Mouse (Mus musculus): ENCODE results near the gene Map4. TPM values are rescaled to one million over a fixed set of nuclear protein-coding genes. Genes with fewer than 3 reads are reported as not detected.
"Not testable (repeated sequence)": the region's sequence is repeated elsewhere in the genome, so short reads cannot be mapped to it uniquely, and the experiment has no call there.

Gene Map4
- total RNA-seq, 2 experiments from 2014 or later: 580 to 618 TPM

DNA sequence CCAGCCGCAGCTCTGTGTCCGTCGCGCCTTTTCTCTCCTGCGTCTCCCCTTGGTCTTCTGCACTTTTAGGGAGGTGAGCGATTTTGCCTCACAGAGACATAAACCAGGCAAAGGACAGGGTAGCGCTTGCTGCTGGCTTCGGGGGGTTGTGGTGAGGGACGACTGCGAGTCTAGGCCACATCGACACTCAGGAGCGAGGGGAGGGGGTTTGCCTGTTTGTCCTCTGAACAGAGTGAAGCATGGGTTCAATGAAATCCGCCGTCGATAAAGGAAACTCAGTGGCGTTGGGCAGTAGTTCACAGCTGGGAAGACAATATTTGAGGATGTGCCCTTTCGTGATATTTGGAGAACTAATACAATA is 186.5 kb downstream of the Map4 start, which contains the start of gene Dhx30:
Dhx30 (minus strand) TSS at position 52 of the 361 bp plus-strand sequence.
- no peak for DNase-seq (ENCODE audit: extremely low spot score in 1 of 2, low spot score in 1 of 2)

DNA sequence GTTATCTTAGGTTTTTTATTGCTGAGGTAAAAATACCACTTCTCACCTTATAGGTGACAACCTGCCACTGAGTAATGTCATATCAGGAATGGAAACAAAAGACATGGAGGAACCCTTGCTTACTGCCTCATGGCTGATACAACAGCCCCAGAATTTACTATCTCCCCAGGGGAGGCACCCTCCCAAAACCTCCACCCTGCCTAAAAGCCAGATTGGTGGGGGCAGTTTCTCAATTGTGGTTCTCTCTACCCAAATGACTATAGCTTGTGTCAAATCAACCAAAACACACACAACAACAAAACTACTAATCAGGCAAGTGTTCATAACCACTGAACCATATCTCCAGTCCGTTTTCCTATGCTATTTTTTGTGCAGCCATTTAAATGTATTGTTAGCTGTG is 187.0 kb downstream of the Map4 start:
- DNase-seq (ENCODE audit: extremely low spot score in 1 of 2, low spot score in 1 of 2): no peak

DNA sequence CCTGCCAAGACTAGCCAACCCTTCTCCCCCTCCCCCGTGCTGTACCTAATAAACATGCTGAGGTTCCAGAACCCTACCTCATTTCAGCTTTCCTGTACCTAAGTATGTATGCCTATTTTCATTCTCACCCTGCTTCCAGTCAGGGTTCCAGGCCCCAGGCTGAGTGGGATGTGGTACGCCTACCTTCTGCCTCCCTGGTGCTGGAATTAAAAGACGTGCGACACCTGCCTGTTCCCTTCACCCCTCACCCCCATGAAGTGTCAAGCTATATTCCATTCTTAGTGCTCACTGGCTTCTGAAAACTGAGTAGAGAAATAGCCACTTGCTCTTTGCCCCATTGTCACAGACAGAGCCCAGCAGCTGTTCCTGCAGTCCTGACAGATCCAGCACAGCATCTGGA is 190.2 kb downstream of the Map4 start:
- no peak for DNase-seq (ENCODE audit: extremely low spot score in 1 of 2, low spot score in 1 of 2)

DNA sequence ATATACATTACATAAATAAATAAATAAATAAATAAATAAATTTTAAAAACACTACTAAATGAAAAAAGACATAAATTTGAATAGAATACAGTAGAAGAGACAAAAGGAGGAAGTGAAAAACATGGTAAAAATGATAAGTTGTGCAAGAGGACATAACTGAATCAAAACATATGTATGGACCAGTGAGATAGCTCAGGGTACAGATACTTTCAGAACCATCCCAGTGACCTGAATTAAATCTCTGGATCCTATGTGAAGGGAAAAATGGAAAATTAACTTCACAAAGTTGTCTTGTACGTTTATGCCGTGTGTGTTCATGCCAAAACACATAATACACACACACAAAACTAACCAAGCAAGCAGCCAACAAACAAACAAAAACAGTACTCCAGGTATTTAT is 192.1 kb downstream of the Map4 start:
- no peak for DNase-seq (ENCODE audit: extremely low spot score in 1 of 2, low spot score in 1 of 2)

DNA sequence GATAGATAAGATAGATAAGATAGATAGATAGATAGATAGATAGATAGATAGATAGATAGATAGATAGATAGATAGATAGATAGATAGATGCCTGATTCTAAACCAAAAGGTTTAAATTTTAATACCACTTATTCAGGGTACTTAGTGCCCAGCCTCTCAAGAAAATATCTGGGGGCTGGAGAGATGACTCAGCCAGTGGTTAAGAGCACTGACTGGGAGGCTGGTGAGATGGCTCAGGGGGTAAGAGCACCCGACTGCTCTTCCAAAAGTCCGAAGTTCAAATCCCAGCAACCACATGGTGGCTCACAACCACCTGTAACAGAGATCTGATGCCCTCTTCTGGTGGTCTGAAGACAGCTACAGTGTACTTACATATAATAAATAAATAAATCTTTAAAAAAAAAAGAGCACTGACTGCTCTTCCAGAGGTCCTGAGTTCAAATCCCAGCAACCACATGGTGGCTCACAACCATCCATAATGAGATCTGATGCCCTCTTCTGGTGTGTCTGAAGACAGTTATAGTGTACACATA is 192.8 kb downstream of the Map4 start:
- not testable (repeated sequence) for DNase-seq (ENCODE audit: extremely low spot score in 1 of 2, low spot score in 1 of 2)

DNA sequence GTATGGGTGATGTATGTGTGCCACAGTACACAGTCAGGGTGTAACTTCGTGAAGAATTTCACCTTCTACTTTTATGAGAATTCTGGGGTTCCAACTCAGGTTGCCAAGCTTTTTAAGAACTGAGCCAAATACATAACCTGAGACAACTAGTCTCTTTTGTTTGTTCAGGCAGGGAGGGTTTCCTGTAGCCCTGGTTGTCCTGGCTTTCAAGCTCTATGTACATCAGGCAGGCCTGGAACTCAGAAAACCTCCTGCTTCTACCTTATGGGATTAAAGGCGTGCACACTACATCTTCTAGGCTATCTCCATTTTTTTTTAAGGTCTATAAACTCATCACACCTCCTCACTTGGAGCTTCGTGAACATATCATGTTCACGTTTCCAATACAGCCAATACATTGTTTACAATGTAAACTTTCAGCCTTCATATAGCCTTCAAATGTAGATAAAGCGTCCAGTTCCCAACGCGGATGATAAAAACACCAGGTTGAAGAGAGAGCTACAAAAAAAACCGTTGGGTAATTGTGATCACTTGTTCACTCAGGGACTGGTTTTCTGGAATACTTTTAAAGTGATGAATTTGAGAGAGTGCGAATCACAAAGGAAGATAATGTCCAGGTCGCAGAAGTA is 199.8 kb downstream of the Map4 start:
- no peak for DNase-seq (ENCODE audit: extremely low spot score in 1 of 2, low spot score in 1 of 2)

DNA sequence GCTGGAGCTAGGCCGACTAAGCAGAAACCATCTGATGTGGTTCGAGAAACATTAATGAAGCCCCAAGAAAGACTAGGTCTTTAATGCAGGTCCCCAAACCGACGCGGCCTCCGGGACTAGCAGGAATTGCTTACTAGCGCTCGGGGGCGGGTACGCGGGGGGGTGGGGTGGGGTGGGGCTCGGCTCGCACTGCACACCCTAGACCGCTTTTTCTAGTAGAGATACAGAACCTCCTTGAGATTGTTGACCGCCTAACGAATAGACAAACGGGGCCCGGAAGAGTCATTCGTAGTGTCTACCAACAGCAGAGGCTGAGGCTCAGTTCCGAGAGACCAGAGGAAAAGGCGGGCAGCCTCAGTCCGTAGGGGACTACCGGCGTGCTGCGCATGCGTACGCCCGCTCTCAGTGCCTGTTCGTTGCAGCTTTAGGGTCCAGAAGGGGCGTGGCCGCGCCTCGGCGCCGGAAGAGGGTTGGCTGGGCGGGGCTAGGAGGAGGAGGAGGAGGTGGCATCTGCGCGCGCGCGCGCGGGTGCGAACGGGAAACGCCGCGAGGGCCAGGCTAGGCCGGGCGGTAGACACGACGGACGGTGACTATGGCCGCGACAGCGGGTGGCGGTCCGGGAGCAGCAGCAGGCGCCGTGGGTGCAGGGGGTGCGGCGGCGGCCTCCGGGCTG is 200.4 kb downstream of the Map4 start:
- DNase-seq (ENCODE audit: extremely low spot score in 1 of 2, low spot score in 1 of 2): peak; percentile 93 to 98

DNA sequence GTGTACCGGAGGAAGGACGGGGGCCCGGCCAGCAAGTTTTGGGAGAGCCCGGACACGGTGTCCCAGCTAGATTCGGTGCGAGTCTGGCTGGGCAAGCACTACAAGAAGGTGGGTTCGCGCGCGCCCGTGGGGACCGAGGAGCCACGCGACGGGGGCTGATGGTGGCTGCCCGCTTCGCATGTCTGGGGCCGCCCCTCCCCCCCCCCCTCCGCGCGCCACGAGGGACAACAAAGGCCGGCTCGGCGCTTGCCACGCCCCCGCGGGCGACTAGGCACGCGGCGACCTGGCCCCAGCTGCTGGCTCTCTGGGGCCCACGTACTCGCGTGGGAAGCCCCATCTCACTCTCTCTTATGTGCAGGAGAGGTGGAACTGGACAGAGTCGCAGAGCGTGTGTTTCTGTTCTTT is 200.9 kb downstream of the Map4 start:
- DNase-seq (ENCODE audit: extremely low spot score in 1 of 2, low spot score in 1 of 2): peak in 1 of 2 experiments; percentile 27

DNA sequence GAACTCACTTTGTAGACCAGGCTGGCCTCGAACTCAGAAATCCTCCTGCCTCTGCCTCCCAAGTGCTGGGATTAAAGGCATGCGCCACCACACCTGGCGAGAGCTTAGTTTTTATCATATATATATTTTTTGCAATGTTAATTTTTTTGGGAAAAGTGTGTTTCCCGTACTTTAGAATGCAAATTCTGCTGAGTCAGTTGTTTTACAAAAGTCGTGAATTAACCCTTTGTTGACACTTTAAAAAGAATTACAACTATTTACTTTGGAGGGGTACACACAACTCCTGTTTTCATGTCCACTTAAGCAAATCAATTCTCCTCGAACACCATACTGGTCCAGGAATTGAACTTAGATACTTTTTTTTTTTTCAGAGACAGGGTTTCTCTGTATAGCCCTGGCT is 201.7 kb downstream of the Map4 start:
- DNase-seq (ENCODE audit: extremely low spot score in 1 of 2, low spot score in 1 of 2): no peak

Small RNA genes within 50 kb of the gene (microRNA-seq; reads per million reads assigned to microRNA genes)
- gene Mir7089: 0 reads per million in 2 experiments

Other genes starting within 250 kb of the Map4 start
- gene Fbxw18, start 228.8 kb upstream of the Map4 start, total RNA-seq (2021): not detected
- not detected for gene Fbxw26, start 185.4 kb upstream of the Map4 start, total RNA-seq (2021)
- gene Fbxw27, start 140.8 kb upstream of the Map4 start, total RNA-seq (2021): not detected
- gene Spink8, start 119.2 kb upstream of the Map4 start, total RNA-seq (2021): 10 to 100 TPM; 65.0 to 68.7 TPM
- gene Nme6, start 98.7 kb upstream of the Map4 start, total RNA-seq (2021): 1 to 10 TPM; 8.7 to 9.1 TPM
- not detected for gene Camp, start 81.8 kb upstream of the Map4 start, total RNA-seq (2021)
- 1 to 10 TPM; 4.3 to 5.6 TPM for gene Cdc25a, start 55.9 kb upstream of the Map4 start, total RNA-seq (2021)
- gene Smarcc1, start 186.2 kb downstream of the Map4 start, total RNA-seq (2021): 10 to 100 TPM; 54.6 to 65.9 TPM
- 100 to 1,000 TPM; 161 to 170 TPM for gene Dhx30, start 186.4 kb downstream of the Map4 start, total RNA-seq (2021)

Data from layer of hippocampus, postnatal 25 days (tissue).